Mouse (Mus musculus) stomach, embryonic 14.5 days (tissue): ENCODE measurements around the gene Rtl5. TPM values are rescaled to one million over a fixed set of nuclear protein-coding genes. Genes with fewer than 3 reads are reported as not detected.

Experiments
- ATAC-seq: fragments of 200-750 bp; cut with Nextera tagmentation; 2 replicates; pipeline ENCODE4 v1.8.0; 2017; ENCODE audit warnings: low read depth, moderate TSS enrichment; ENCODE audit not compliant: insufficient number of reproducible peaks, insufficient read depth, low FRiP score
- H3K27ac ChIP-seq: fragments of 300-500 bp; sonication (generic); 2 replicates; pipeline ENCODE4 v1.5.1; 2014; ENCODE audit warnings: mild to moderate bottlenecking, low read length, moderate library complexity, mixed read lengths
- H3K27me3 ChIP-seq: fragments of 300-500 bp; sonication (generic); 2 replicates; pipeline ENCODE4 v1.6.1; 2014; ENCODE audit warnings: low read length, control low read depth, mixed read lengths; ENCODE audit not compliant: control insufficient read depth, insufficient read depth
- H3K36me3 ChIP-seq: fragments of 300-500 bp; sonication (generic); 2 replicates; pipeline ENCODE4 v1.6.1; 2014; ENCODE audit warnings: mild to moderate bottlenecking, control low read depth, low read length, moderate library complexity, mixed read lengths; ENCODE audit not compliant: control insufficient read depth, insufficient read depth
- H3K4me1 ChIP-seq: fragments of 300-500 bp; sonication (generic); 2 replicates; pipeline ENCODE4 v1.6.1; 2014; ENCODE audit warnings: low read length, control low read depth, mixed read lengths; ENCODE audit not compliant: control insufficient read depth, insufficient read depth
- H3K4me2 ChIP-seq: fragments of 300-500 bp; sonication (generic); replicated peaks from 2 replicates; pipeline ENCODE4 v1.6.1; 2014; ENCODE audit warnings: low read depth, low read length, control low read depth
- H3K4me3 ChIP-seq: fragments of 300-500 bp; sonication (generic); 2 replicates; pipeline ENCODE4 v1.5.1; 2014; ENCODE audit warnings: low read depth, low read length, control low read depth
- H3K9ac ChIP-seq: fragments of 300-500 bp; sonication (generic); replicated peaks from 2 replicates; pipeline ENCODE4 v1.6.1; 2014; ENCODE audit warnings: low read depth, mild to moderate bottlenecking, control low read depth, low read length, moderate library complexity, mixed read lengths
- H3K9me3 ChIP-seq: fragments of 300-500 bp; sonication (generic); 2 replicates; pipeline ENCODE4 v1.6.1; 2016; ENCODE audit warnings: low read depth, low read length, control low read depth; ENCODE audit not compliant: control insufficient read depth
- WGBS: fragments of 180-500 bp; shearing (Covaris S2); extraction: QIAGEN DNeasy Blood & Tissue Kit; methylation state at CpG from one replicate; pipeline ENCODE4 v1.1.7; 2014; 5-methylcytosine and 5-hydroxymethylcytosine counted together
- polyA plus RNA-seq: library from polyadenylated mRNA; unstranded; fragments of >200 nt; fragmentation: Nextera tagmentation; extraction: Ambion mirVana; gene quantifications from 2 replicates; pipeline ENCODE4 v1.2.1, GENCODE M21; 2014

The Rtl5 gene
- polyA plus RNA-seq, 1 experiment from 2014 or later = 1.6 TPM

- 84% methylated on average over 4 of the region's 4 CpGs for WGBS
- Histone ChIP-seq H3K36me3 (no peaks in the 10 kb centered on the region), H3K4me1 (no peaks in the 10 kb centered on the region), H3K9ac (no peak overlapping the region), H3K4me2 (no peak overlapping the region), H3K27me3 (no peaks in the 10 kb centered on the region), H3K9me3 (no peaks in the 10 kb centered on the region), H3K27ac (no peak overlapping the region), H3K4me3 (no peak overlapping the region)
- no peak for ATAC-seq
Observed at GRCm38 (mm10) chrX:102054009-102054408, 17.1 kb downstream of the Rtl5 start.

- no peak for ATAC-seq
- Histone ChIP-seq H3K4me1 (no peaks in the 10 kb centered on the region), H3K9me3 (no peaks in the 10 kb centered on the region), H3K9ac (no peak overlapping the region), H3K4me3 (no peak overlapping the region), H3K36me3 (no peaks in the 10 kb centered on the region), H3K4me2 (no peak overlapping the region), H3K27ac (no peak overlapping the region), H3K27me3 (no peaks in the 10 kb centered on the region)
- WGBS = 81% methylated on average over 2 of the region's 2 CpGs
Observed at GRCm38 (mm10) chrX:102053371-102053770, 17.7 kb downstream of the Rtl5 start.

DNA sequence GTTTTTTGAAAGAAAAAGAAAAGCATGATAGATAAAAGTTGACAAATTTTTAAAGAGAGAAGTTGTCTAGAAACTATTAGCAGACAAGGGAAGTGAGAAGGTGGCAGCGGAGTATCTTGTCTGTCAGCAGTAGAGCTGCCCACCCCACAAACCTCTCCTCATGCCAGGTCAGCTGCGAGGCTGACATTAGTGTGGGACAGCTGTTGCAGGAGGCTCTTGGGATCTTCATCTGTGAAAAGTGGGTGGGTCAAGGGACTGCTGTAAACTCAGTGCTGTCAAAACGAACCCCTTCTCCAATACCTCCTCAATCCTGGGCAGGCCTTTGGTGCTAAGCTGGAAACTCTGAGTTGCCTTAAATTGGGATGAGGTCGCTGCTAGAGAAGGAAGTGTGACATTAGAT is 19.9 kb downstream of the Rtl5 start:
- no peak for ATAC-seq
- H3K9me3 ChIP-seq = no peaks in the 10 kb centered on the region
- H3K27ac ChIP-seq = no peak overlapping the region
- H3K4me3 ChIP-seq = no peak overlapping the region
- no peaks in the 10 kb centered on the region for H3K4me1 ChIP-seq
- H3K27me3 ChIP-seq = no peaks in the 10 kb centered on the region
- H3K36me3 ChIP-seq = no peaks in the 10 kb centered on the region
- H3K9ac ChIP-seq = no peak overlapping the region
- WGBS = 76% methylated on average over 4 of the region's 4 CpGs
- H3K4me2 ChIP-seq = no peak overlapping the region

GRCm38 (mm10) chrX:102050552-102050951 is 20.6 kb downstream of the Rtl5 start:
- no peaks in the 10 kb centered on the region for H3K36me3 ChIP-seq
- H3K9ac ChIP-seq = no peak overlapping the region
- no peak overlapping the region for H3K4me2 ChIP-seq
- no peak overlapping the region for H3K4me3 ChIP-seq
- no peaks in the 10 kb centered on the region for H3K9me3 ChIP-seq
- no peak overlapping the region for H3K27ac ChIP-seq
- no peak for ATAC-seq
- 72% methylated on average over 6 of the region's 6 CpGs for WGBS
- no peaks in the 10 kb centered on the region for H3K27me3 ChIP-seq
- no peaks in the 10 kb centered on the region for H3K4me1 ChIP-seq

GRCm38 (mm10) chrX:102042386-102042785 is 28.7 kb downstream of the Rtl5 start:
- no peak overlapping the region for H3K27ac ChIP-seq
- ATAC-seq = no peak
- WGBS = 86% methylated on average over 4 of the region's 4 CpGs
- no peak overlapping the region for H3K4me2 ChIP-seq
- no peak overlapping the region for H3K9ac ChIP-seq
- no peaks in the 10 kb centered on the region for H3K27me3 ChIP-seq
- H3K9me3 ChIP-seq = no peaks in the 10 kb centered on the region
- H3K4me3 ChIP-seq = no peak overlapping the region
- H3K36me3 ChIP-seq = no peaks in the 10 kb centered on the region
- H3K4me1 ChIP-seq = no peaks in the 10 kb centered on the region

DNA sequence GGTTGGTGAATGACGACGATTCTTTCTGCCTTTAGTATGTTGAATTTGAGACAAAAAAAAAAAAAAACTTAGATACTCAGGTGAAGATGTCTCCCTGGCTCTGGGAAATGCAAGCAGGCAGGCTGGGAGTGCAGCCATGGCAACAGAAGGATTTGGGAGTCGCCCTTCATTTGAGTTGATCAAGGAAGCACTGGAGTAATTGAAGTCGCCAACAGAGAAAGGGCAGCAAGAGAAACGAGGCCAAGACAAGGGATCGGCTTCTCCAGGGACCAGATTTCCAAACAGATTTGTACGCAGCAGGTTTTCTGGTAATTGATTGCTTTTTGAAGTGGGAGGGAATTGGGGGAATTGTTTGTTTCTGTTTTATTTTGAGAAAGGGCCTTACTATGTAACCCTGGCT is 29.5 kb downstream of the Rtl5 start:
- Histone ChIP-seq H3K27ac (no peak overlapping the region), H3K4me3 (no peak overlapping the region), H3K9me3 (no peaks in the 10 kb centered on the region), H3K9ac (no peak overlapping the region), H3K36me3 (no peaks in the 10 kb centered on the region), H3K4me2 (no peak overlapping the region), H3K27me3 (no peaks in the 10 kb centered on the region), H3K4me1 (no peaks in the 10 kb centered on the region)
- no peak for ATAC-seq
- WGBS = 68% methylated on average over 7 of the region's 7 CpGs

- H3K9me3 ChIP-seq = no peaks in the 10 kb centered on the region
- H3K4me1 ChIP-seq = no peaks in the 10 kb centered on the region
- no peak overlapping the region for H3K4me3 ChIP-seq
- 56% methylated on average over 2 of the region's 2 CpGs for WGBS
- H3K27ac ChIP-seq = no peak overlapping the region
- ATAC-seq = no peak
- H3K27me3 ChIP-seq = no peaks in the 10 kb centered on the region
- no peaks in the 10 kb centered on the region for H3K36me3 ChIP-seq
- no peak overlapping the region for H3K4me2 ChIP-seq
- H3K9ac ChIP-seq = no peak overlapping the region
Observed at GRCm38 (mm10) chrX:102037506-102037905, 33.6 kb downstream of the Rtl5 start.

DNA sequence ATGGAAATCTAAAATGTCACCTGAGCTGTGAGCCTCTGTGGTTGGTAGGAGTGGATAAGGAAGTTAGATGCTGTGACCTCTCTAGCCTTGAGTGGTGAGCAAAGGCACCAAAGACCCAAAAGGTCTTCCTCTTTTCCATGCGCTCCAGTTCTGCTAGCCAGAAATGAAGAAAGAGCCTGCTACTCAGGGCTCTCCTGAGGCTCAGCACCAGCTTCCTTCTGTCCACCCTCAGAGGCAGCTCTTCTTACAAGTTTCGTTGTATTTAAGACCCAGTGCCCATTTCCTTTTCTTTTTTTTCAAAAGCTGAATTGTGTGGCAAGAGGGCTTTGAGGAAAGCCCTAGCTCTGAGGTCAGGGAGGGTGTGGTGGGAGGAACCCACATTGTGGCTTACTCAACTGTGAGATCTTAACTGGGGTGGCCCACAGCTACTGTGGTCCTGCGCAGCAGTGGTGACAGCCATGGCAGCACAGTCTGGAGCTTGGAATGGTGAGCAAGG is 34.2 kb downstream of the Rtl5 start:
- H3K27me3 ChIP-seq = no peaks in the 10 kb centered on the region
- ATAC-seq = no peak
- H3K9ac ChIP-seq = no peak overlapping the region
- no peak overlapping the region for H3K4me2 ChIP-seq
- no peak overlapping the region for H3K27ac ChIP-seq
- WGBS = 88% methylated on average over 3 of the region's 3 CpGs
- no peaks in the 10 kb centered on the region for H3K4me1 ChIP-seq
- no peaks in the 10 kb centered on the region for H3K36me3 ChIP-seq
- no peak overlapping the region for H3K4me3 ChIP-seq
- no peaks in the 10 kb centered on the region for H3K9me3 ChIP-seq

GRCm38 (mm10) chrX:102035671-102036070 is 35.4 kb downstream of the Rtl5 start:
- no peak for ATAC-seq
- H3K9ac ChIP-seq = no peak overlapping the region
- no peaks in the 10 kb centered on the region for H3K4me1 ChIP-seq
- no peak overlapping the region for H3K27ac ChIP-seq
- no peaks in the 10 kb centered on the region for H3K36me3 ChIP-seq
- 57% methylated on average over 3 of the region's 3 CpGs for WGBS
- no peak overlapping the region for H3K4me3 ChIP-seq
- no peaks in the 10 kb centered on the region for H3K9me3 ChIP-seq
- no peaks in the 10 kb centered on the region for H3K27me3 ChIP-seq
- no peak overlapping the region for H3K4me2 ChIP-seq
